Mouse (Mus musculus) G1E (cell line): ENCODE measurements around the gene B3glct.

Source experiments
- CTCF ChIP-seq: IDR thresholded peaks from 2 replicates; pipeline ENCODE4 v1.5.1; 2012; ENCODE audit warnings: low read depth, low read length, inconsistent platforms, mixed read lengths
- GATA1 ChIP-seq: IDR thresholded peaks from 2 replicates; pipeline ENCODE4 v1.6.1; 2012; ENCODE audit warnings: borderline replicate concordance, low read length, inconsistent platforms, mixed read lengths
- GATA2 ChIP-seq: IDR thresholded peaks from 2 replicates; pipeline ENCODE4 v1.6.1; 2012; ENCODE audit warnings: low read depth, low read length, inconsistent platforms, borderline replicate concordance
- POLR2AphosphoS5 ChIP-seq: IDR thresholded peaks from 2 replicates; pipeline ENCODE4 v1.6.1; 2012; ENCODE audit warnings: low read depth, low read length, inconsistent platforms; ENCODE audit not compliant: insufficient replicate concordance
- TAL1 ChIP-seq: conservative IDR thresholded peaks from 2 replicates; pipeline ENCODE4 v1.6.1; 2012; ENCODE audit warnings: low read depth, low read length, inconsistent platforms, mixed read lengths

GRCm38 (mm10) chr5:149649499-149650178, 28.4 kb upstream of the B3glct start:
- TF ChIP-seq CTCF (no peak), POLR2AphosphoS5 (no peak), GATA1 (no peak), TAL1 (no peak), GATA2 (no peak)
